Mouse (Mus musculus) heart, postnatal 0 days (tissue): ENCODE measurements around the gene Tpgs1. TPM values are rescaled to one million over a fixed set of nuclear protein-coding genes. Genes with fewer than 3 reads are reported as not detected.
A peak's percentile ranks its signal among the peaks of the same experiment; 100 is the strongest.

ENCODE experiments used
- ATAC-seq: fragments of 200-750 bp; cut with Nextera tagmentation; 2 replicates; pipeline ENCODE4 v1.8.0; 2017; ENCODE audit warnings: low read depth, moderate number of reproducible peaks, moderate library complexity; ENCODE audit not compliant: insufficient read depth
- DNase-seq: peaks from one replicate; pipeline ENCODE4 v3.0.0-alpha.2; 2016; ENCODE audit warnings: low spot score
- H3K27ac ChIP-seq: fragments of 300-500 bp; sonication (generic); 2 replicates; pipeline ENCODE4 v1.5.1; 2014; ENCODE audit warnings: low read depth, mild to moderate bottlenecking
- H3K27me3 ChIP-seq: fragments of 300-500 bp; sonication (generic); 2 replicates; pipeline ENCODE4 v1.6.1; 2014; ENCODE audit warnings: low read length, mixed read lengths; ENCODE audit not compliant: control insufficient read depth, insufficient read depth
- H3K36me3 ChIP-seq: fragments of 300-500 bp; sonication (generic); replicated peaks from 2 replicates; pipeline ENCODE4 v1.6.1; 2014; ENCODE audit warnings: low read length, mixed read lengths; ENCODE audit not compliant: control insufficient read depth, insufficient read depth
- H3K4me1 ChIP-seq: fragments of 300-500 bp; sonication (generic); 2 replicates; pipeline ENCODE4 v1.6.1; 2014; ENCODE audit warnings: antibody characterized with exemption; ENCODE audit not compliant: control insufficient read depth, insufficient read depth
- H3K4me2 ChIP-seq: fragments of 300-500 bp; sonication (generic); 2 replicates; pipeline ENCODE4 v1.6.1; 2014; ENCODE audit warnings: low read depth, mild to moderate bottlenecking, low read length, moderate library complexity
- H3K4me3 ChIP-seq: fragments of 300-500 bp; sonication (generic); 2 replicates; pipeline ENCODE4 v1.5.1; 2014; ENCODE audit warnings: low read depth, low read length
- H3K9ac ChIP-seq: fragments of 300-500 bp; sonication (generic); replicated peaks from 2 replicates; pipeline ENCODE4 v1.6.1; 2014; ENCODE audit warnings: low read depth, low read length, mixed read lengths
- H3K9me3 ChIP-seq: fragments of 300-500 bp; sonication (generic); replicated peaks from 2 replicates; pipeline ENCODE4 v1.6.1; 2016; ENCODE audit warnings: low read length; ENCODE audit not compliant: control insufficient read depth
- CTCF ChIP-seq: IDR thresholded peaks from 2 replicates; pipeline ENCODE4 v1.5.1; 2016; ENCODE audit warnings: antibody characterized with exemption, control low read depth, low read depth
- EP300 ChIP-seq: IDR thresholded peaks from 2 replicates; pipeline ENCODE4 v1.6.1; 2016; ENCODE audit warnings: antibody characterized with exemption, low read depth
- WGBS: fragments of 180-500 bp; shearing (Covaris S2); extraction: QIAGEN DNeasy Blood & Tissue Kit; methylation state at CpG from one replicate; pipeline ENCODE4 v1.1.7; 2014; 5-methylcytosine and 5-hydroxymethylcytosine counted together
- polyA plus RNA-seq: library from polyadenylated mRNA; unstranded; fragments of >200 nt; fragmentation: Nextera tagmentation; extraction: Ambion mirVana; gene quantifications from 2 replicates; pipeline ENCODE4 v1.2.1, GENCODE M21; 2015
- total RNA-seq: library from RNA; depleted of rRNA; stranded (reverse); fragments of >200 nt; gene quantifications from 2 replicates; pipeline ENCODE4 v1.2.3, GENCODE M21; 2014; ENCODE audit warnings: low replicate concordance

Tpgs1 gene
- total and polyA plus RNA-seq, 2 experiments from 2014 or later: 19.7 to 43.6 TPM

GRCm38 (mm10) chr10:79645711-79646110 is 23.5 kb upstream of the Tpgs1 start, which contains the start of gene Odf3l2:
TSS of gene Odf3l2 (minus strand) at chr10:79645738.
- DNase-seq: no peak
- H3K27ac ChIP-seq: no peak within 1 kb of the TSS
- no peaks in the 10 kb centered on the region for H3K36me3 ChIP-seq
- H3K4me2 ChIP-seq: no peak within 1 kb of the TSS
- ATAC-seq: no peak
- no peaks in the 10 kb centered on the region for H3K9me3 ChIP-seq
- TF ChIP-seq EP300: no peak
- TF ChIP-seq CTCF: no peak
- no peak within 1 kb of the TSS for H3K4me3 ChIP-seq
- H3K27me3 ChIP-seq: no peaks in the 10 kb centered on the region
- no peak within 1 kb of the TSS for H3K9ac ChIP-seq
- H3K4me1 ChIP-seq: no peaks in the 10 kb centered on the region
- 53% methylated on average over 8 of the region's 8 CpGs for WGBS

- Histone ChIP-seq H3K4me3 (no peak overlapping the region), H3K27me3 (peaks cover 4% of the 10 kb centered on the region; the same call in 1 of the 2 replicates), H3K9ac (no peak overlapping the region), H3K27ac (no peak overlapping the region), H3K4me1 (no peaks in the 10 kb centered on the region), H3K9me3 (no peaks in the 10 kb centered on the region), H3K4me2 (no peak overlapping the region), H3K36me3 (no peaks in the 10 kb centered on the region)
- peak; percentile 93 for TF ChIP-seq CTCF
- TF ChIP-seq EP300: no peak
- 23% methylated on average over 7 of the region's 7 CpGs for WGBS
- peak; percentile 55; the same call in 1 of the 2 replicates for ATAC-seq
- peak; percentile 55 for DNase-seq
Observed at GRCm38 (mm10) chr10:79649070-79649751, 20.0 kb upstream of the Tpgs1 start.

GRCm38 (mm10) chr10:79652789-79653188 is 16.4 kb upstream of the Tpgs1 start:
- H3K9me3 ChIP-seq: no peaks in the 10 kb centered on the region
- no peaks in the 10 kb centered on the region for H3K4me1 ChIP-seq
- ATAC-seq (no peak), DNase-seq (no peak)
- no peaks in the 10 kb centered on the region for H3K36me3 ChIP-seq
- no peak for TF ChIP-seq EP300
- no peak overlapping the region for H3K4me2 ChIP-seq
- no peak overlapping the region for H3K9ac ChIP-seq
- WGBS: 68% methylated on average over 7 of the region's 7 CpGs
- H3K4me3 ChIP-seq: no peak overlapping the region
- H3K27me3 ChIP-seq: peaks cover 18% of the 10 kb centered on the region
- H3K27ac ChIP-seq: no peak overlapping the region

GRCm38 (mm10) chr10:79654946-79655395 is 14.2 kb upstream of the Tpgs1 start:
- Histone ChIP-seq H3K27ac (no peak overlapping the region), H3K4me1 (no peaks in the 10 kb centered on the region), H3K9ac (no peak overlapping the region), H3K36me3 (no peaks in the 10 kb centered on the region), H3K4me3 (no peak overlapping the region), H3K27me3 (peaks cover 18% of the 10 kb centered on the region), H3K9me3 (no peaks in the 10 kb centered on the region), H3K4me2 (no peak overlapping the region)
- TF ChIP-seq CTCF (no peak), EP300 (no peak)
- DNase-seq: no peak
- WGBS: 52% methylated on average over 1 of the region's 1 CpGs
- no peak for ATAC-seq

- H3K4me1 ChIP-seq: no peaks in the 10 kb centered on the region
- WGBS: 9% methylated on average over 4 of the region's 4 CpGs
- no peak overlapping the region for H3K4me3 ChIP-seq
- no peaks in the 10 kb centered on the region for H3K9me3 ChIP-seq
- ATAC-seq (no peak), DNase-seq (no peak)
- no peak overlapping the region for H3K27ac ChIP-seq
- H3K27me3 ChIP-seq: peaks cover 18% of the 10 kb centered on the region
- no peaks in the 10 kb centered on the region for H3K36me3 ChIP-seq
- H3K9ac ChIP-seq: no peak overlapping the region
- TF ChIP-seq CTCF: peak; percentile 38
- TF ChIP-seq EP300: no peak
- no peak overlapping the region for H3K4me2 ChIP-seq
Observed at GRCm38 (mm10) chr10:79658829-79659228, 10.3 kb upstream of the Tpgs1 start.

GRCm38 (mm10) chr10:79660298-79660697 is 8.9 kb upstream of the Tpgs1 start:
- Histone ChIP-seq H3K27ac (no peak overlapping the region), H3K4me1 (no peaks in the 10 kb centered on the region)

More at GRCm38 (mm10) chr10:79660298-79660697, 8.9 kb upstream of the Tpgs1 start:
- Histone ChIP-seq H3K4me3 (no peak overlapping the region), H3K36me3 (no peaks in the 10 kb centered on the region), H3K9ac (no peak overlapping the region), H3K4me2 (no peak overlapping the region), H3K27me3 (peaks cover 8% of the 10 kb centered on the region; the same call in 1 of the 2 replicates), H3K9me3 (no peaks in the 10 kb centered on the region)
- DNase-seq: no peak
- WGBS: 72% methylated on average over 2 of the region's 2 CpGs
- no peak for ATAC-seq
- TF ChIP-seq EP300 (no peak), CTCF (peak; percentile 36)
